Mouse (Mus musculus): ENCODE measurements around the gene 9230112D13Rik. TPM values are rescaled to one million over a fixed set of nuclear protein-coding genes. Genes with fewer than 3 reads are reported as not detected.
A peak's percentile ranks its signal among the peaks of the same experiment; 100 is the strongest.

The 9230112D13Rik gene
- polyA plus RNA-seq, 1 experiment from 2014 or later = not detected

- Histone ChIP-seq H3K27ac (no peak overlapping the region), H3K36me3 (no peaks in the 10 kb centered on the region), H3K4me1 (no peaks in the 10 kb centered on the region), H3K27me3 (ENCODE audit: low read depth, poor library complexity, severe bottlenecking) (peaks cover 16% of the 10 kb centered on the region), H3K4me3 (no peak overlapping the region), H3K9me3 (replicated peaks) (no peaks in the 10 kb centered on the region)
- DNase-seq (ENCODE audit: low spot score) = no peak
- 86% methylated on average over 6 of the region's 6 CpGs for whole genome bisulfite sequencing
These were observed 9.9 kb upstream of the 9230112D13Rik start for GRCm38 (mm10) chr14:34532536-34532935.

DNA sequence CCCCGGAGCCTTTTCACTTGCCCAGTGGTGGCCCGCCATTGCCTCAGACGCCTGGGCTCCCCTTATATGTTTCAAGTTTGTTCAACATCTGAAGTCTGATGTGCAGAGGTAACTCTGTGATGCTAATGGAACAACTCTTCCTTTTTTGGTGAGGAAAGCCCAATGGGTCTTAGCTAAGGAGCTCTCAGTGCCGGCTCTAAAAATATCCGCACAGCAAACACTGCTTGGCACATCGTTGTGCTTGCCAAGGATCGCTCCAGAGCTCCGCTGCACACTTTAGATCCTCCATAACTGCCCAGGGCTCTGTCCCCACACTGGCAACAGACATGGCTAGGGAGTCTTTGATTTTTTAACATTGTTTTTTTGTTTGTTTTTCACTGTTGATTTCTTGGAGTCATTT is 6.2 kb upstream of the 9230112D13Rik start:
- Histone ChIP-seq H3K4me1 (no peaks in the 10 kb centered on the region), H3K27me3 (ENCODE audit: low read depth, poor library complexity, severe bottlenecking) (peaks cover 18% of the 10 kb centered on the region), H3K27ac (no peak overlapping the region), H3K9me3 (replicated peaks) (no peaks in the 10 kb centered on the region), H3K36me3 (no peaks in the 10 kb centered on the region), H3K4me3 (no peak overlapping the region)
- no peak for DNase-seq (ENCODE audit: low spot score)
- 77% methylated on average over 8 of the region's 8 CpGs for WGBS

- H3K36me3 ChIP-seq = no peaks in the 10 kb centered on the region
- H3K9me3 ChIP-seq (replicated peaks) = no peaks in the 10 kb centered on the region
- no peaks in the 10 kb centered on the region for H3K27me3 ChIP-seq (ENCODE audit: low read depth, poor library complexity, severe bottlenecking)
- no peak for DNase-seq (ENCODE audit: low spot score)
- H3K27ac ChIP-seq = no peak overlapping the region
- H3K4me1 ChIP-seq = peaks cover 6% of the 10 kb centered on the region; the same call in 1 of the 2 replicates
- 88% methylated on average over 8 of the region's 8 CpGs for WGBS
- H3K4me3 ChIP-seq = no peak overlapping the region
These were observed 4.5 kb downstream of the 9230112D13Rik start for GRCm38 (mm10) chr14:34517959-34518544.

GRCm38 (mm10) chr14:34516960-34517577 is 5.5 kb downstream of the 9230112D13Rik start:
- Histone ChIP-seq H3K27ac (no peak overlapping the region), H3K4me1 (peaks cover 6% of the 10 kb centered on the region; the same call in 1 of the 2 replicates), H3K4me3 (no peak overlapping the region), H3K36me3 (no peaks in the 10 kb centered on the region), H3K27me3 (ENCODE audit: low read depth, poor library complexity, severe bottlenecking) (no peaks in the 10 kb centered on the region), H3K9me3 (replicated peaks) (no peaks in the 10 kb centered on the region)
- DNase-seq (ENCODE audit: low spot score) = no peak
- WGBS = 94% methylated on average over 10 of the region's 10 CpGs

DNA sequence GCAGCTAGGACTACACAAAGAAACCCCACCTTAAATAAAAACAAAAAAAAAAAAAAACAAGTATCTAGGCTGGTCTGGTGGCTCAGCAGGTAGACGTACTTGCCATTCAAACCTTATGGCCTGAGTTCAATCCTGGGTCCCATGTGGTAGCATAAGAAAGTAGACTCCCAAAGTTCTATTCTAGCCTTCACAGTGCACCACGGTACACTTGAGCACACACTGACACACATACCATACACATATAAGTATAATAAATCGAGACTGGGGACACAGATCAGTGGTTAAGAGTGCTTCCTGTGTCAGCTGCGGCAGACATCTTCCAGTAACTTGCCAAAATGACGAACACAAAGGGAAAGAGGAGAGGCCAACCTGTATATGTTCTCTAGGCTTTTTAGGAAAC is 6.7 kb downstream of the 9230112D13Rik start:
- peaks cover 6% of the 10 kb centered on the region; the same call in 1 of the 2 replicates for H3K4me1 ChIP-seq
- no peaks in the 10 kb centered on the region for H3K36me3 ChIP-seq
- H3K4me3 ChIP-seq = no peak overlapping the region
- H3K9me3 ChIP-seq (replicated peaks) = no peaks in the 10 kb centered on the region
- WGBS = 89% methylated on average over 5 of the region's 5 CpGs
- no peaks in the 10 kb centered on the region for H3K27me3 ChIP-seq (ENCODE audit: low read depth, poor library complexity, severe bottlenecking)
- H3K27ac ChIP-seq = no peak overlapping the region
- no peak for DNase-seq (ENCODE audit: low spot score)

DNA sequence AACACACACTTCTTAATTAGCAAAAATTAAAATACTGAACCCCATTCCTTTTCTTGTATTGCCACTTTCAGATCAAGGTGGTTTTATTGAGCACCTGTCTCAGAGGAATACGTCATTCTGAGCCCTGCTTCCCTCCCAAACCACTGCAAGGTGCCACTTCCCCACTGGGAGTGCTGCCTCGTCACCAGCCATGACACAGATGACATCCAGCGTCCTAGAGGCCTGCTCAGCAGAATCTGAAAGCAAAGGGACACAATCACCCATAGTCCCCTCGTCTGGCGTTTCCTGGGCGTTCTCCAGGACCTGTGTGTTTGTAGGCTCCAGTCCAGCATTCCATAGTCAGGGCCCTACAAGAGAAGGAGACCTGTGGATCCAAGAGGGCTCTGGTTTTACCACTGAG is 8.5 kb downstream of the 9230112D13Rik start:
- Histone ChIP-seq H3K4me3 (no peak overlapping the region), H3K9me3 (replicated peaks) (no peaks in the 10 kb centered on the region), H3K36me3 (no peaks in the 10 kb centered on the region), H3K4me1 (peaks cover 6% of the 10 kb centered on the region; the same call in 1 of the 2 replicates), H3K27me3 (ENCODE audit: low read depth, poor library complexity, severe bottlenecking) (no peaks in the 10 kb centered on the region), H3K27ac (no peak overlapping the region)
- no peak for DNase-seq (ENCODE audit: low spot score)
- 41% methylated on average over 6 of the region's 6 CpGs for WGBS

DNA sequence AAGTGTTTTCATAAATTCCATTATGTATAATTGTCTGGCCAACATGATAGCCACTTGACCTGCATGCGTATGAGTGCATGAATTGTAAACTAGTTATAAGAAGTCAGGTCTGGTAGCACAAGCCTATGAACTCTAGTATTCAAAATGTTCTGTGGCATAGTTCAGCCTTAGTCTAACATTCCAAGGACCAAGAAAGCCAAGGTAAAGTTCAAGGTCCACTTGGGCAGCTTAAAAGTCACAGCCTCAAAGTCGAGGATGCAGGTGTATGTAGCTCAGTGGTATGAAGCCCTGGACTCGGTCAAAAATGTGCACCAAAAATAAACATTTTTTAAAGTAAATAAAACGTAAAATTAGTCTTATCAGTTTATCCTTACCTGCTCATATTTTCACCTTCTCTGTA is 10.0 kb downstream of the 9230112D13Rik start:
- 87% methylated on average over 4 of the region's 4 CpGs for WGBS
- H3K27ac ChIP-seq = no peak overlapping the region

GRCm38 (mm10) chr14:34511901-34512300 is 10.7 kb downstream of the 9230112D13Rik start:
- no peak for DNase-seq (ENCODE audit: low spot score)
- Histone ChIP-seq H3K4me1 (peaks cover 15% of the 10 kb centered on the region), H3K27me3 (ENCODE audit: low read depth, poor library complexity, severe bottlenecking) (no peaks in the 10 kb centered on the region), H3K4me3 (no peak overlapping the region), H3K27ac (no peak overlapping the region), H3K36me3 (no peaks in the 10 kb centered on the region), H3K9me3 (replicated peaks) (no peaks in the 10 kb centered on the region)
- WGBS = 79% methylated on average over 11 of the region's 11 CpGs

More for the DNA sequence above, 10.0 kb downstream of the 9230112D13Rik start:
- no peaks in the 10 kb centered on the region for H3K36me3 ChIP-seq
- H3K9me3 ChIP-seq (replicated peaks) = no peaks in the 10 kb centered on the region
- no peak for DNase-seq (ENCODE audit: low spot score)
- H3K27me3 ChIP-seq (ENCODE audit: low read depth, poor library complexity, severe bottlenecking) = no peaks in the 10 kb centered on the region
- H3K4me1 ChIP-seq = peaks cover 15% of the 10 kb centered on the region
- H3K4me3 ChIP-seq = no peak overlapping the region

- WGBS = 69% methylated on average over 7 of the region's 7 CpGs
- no peaks in the 10 kb centered on the region for H3K9me3 ChIP-seq (replicated peaks)
- DNase-seq (ENCODE audit: low spot score) = no peak
- H3K4me1 ChIP-seq = peaks cover 9% of the 10 kb centered on the region
- H3K36me3 ChIP-seq = no peaks in the 10 kb centered on the region
- peaks cover 10% of the 10 kb centered on the region; the same call in 1 of the 2 replicates for H3K27me3 ChIP-seq (ENCODE audit: low read depth, poor library complexity, severe bottlenecking)
- no peak overlapping the region for H3K27ac ChIP-seq
- no peak overlapping the region for H3K4me3 ChIP-seq
These were observed 13.7 kb downstream of the 9230112D13Rik start for GRCm38 (mm10) chr14:34508842-34509439.

DNA sequence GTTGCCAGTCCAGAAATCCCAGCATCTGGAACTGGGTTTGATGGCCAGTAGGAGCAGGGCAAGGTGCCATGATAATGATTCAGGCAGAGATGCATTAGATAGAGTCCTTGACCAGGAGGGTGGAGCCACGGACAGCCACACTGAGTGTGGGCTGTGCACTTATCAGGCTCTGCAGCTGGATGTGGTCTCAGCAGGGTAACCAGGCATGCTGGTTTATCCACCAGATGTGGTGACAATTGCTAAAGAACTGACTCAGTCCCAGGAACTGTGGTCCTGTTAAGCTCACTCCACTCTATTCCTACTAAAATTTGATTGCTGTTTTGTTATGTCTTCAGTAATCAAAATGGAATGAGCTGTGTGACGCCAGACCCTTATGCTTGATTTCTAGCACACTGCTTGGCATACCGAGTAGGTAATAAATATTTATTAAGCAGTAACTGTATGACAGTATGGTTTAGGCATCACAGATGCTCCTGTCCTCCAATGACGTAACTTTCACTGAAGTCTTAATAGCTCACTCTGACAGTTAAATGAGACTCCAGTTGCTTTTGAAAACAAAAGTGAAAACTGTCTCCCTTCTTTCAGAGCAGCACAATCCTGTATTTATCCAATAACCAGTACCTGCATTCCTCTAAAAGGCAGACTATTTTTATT is 14.3 kb downstream of the 9230112D13Rik start:
- no peaks in the 10 kb centered on the region for H3K9me3 ChIP-seq (replicated peaks)
- no peak overlapping the region for H3K27ac ChIP-seq
- no peak overlapping the region for H3K4me3 ChIP-seq
- H3K36me3 ChIP-seq = no peaks in the 10 kb centered on the region
- peaks cover 9% of the 10 kb centered on the region for H3K4me1 ChIP-seq
- no peak for DNase-seq (ENCODE audit: low spot score)
- peaks cover 10% of the 10 kb centered on the region; the same call in 1 of the 2 replicates for H3K27me3 ChIP-seq (ENCODE audit: low read depth, poor library complexity, severe bottlenecking)
- WGBS = 60% methylated on average over 4 of the region's 4 CpGs

GRCm38 (mm10) chr14:34505309-34505708 is 17.3 kb downstream of the 9230112D13Rik start:
- no peaks in the 10 kb centered on the region for H3K9me3 ChIP-seq (replicated peaks)
- WGBS = 71% methylated on average over 7 of the region's 7 CpGs
- H3K27ac ChIP-seq = no peak overlapping the region
- H3K27me3 ChIP-seq (ENCODE audit: low read depth, poor library complexity, severe bottlenecking) = peaks cover 10% of the 10 kb centered on the region; the same call in 1 of the 2 replicates
- H3K4me1 ChIP-seq = peaks cover 16% of the 10 kb centered on the region
- no peak for DNase-seq (ENCODE audit: low spot score)
- H3K4me3 ChIP-seq = no peak overlapping the region
- no peaks in the 10 kb centered on the region for H3K36me3 ChIP-seq

DNA sequence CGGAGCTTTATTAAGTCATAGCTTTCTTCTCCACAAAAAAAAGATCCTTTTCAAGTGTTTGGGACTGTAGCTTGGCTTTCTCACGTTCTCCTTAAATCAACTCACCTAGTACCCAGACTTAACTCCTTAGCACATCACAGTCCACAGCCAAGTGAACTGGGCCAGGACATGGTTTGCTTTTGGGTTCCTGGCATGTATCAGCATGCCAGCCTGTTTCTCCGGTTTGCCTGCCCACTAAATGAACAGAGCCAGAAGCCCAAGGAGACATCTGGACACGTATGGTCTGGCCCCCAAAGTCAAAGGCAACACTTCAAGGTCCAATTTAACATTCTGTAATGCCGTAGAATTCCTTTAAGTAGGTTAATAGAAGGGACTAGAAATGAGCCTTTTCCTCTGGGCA is 18.2 kb downstream of the 9230112D13Rik start:
- H3K9me3 ChIP-seq (replicated peaks) = no peaks in the 10 kb centered on the region
- no peak overlapping the region; the same call in 1 of the 2 replicates for H3K27ac ChIP-seq
- peaks cover 10% of the 10 kb centered on the region; the same call in 1 of the 2 replicates for H3K27me3 ChIP-seq (ENCODE audit: low read depth, poor library complexity, severe bottlenecking)
- no peaks in the 10 kb centered on the region for H3K36me3 ChIP-seq
- peaks cover 25% of the 10 kb centered on the region for H3K4me1 ChIP-seq
- 78% methylated on average over 5 of the region's 5 CpGs for WGBS
- DNase-seq (ENCODE audit: low spot score) = no peak
- H3K4me3 ChIP-seq = no peak overlapping the region

GRCm38 (mm10) chr14:34503759-34504158 is 18.8 kb downstream of the 9230112D13Rik start:
- H3K36me3 ChIP-seq = no peaks in the 10 kb centered on the region
- H3K4me3 ChIP-seq = peak overlapping the region; percentile 92
- peak overlapping the region; percentile 100; the same call in 1 of the 2 replicates for H3K27ac ChIP-seq
- 71% methylated on average over 6 of the region's 6 CpGs for WGBS
- H3K27me3 ChIP-seq (ENCODE audit: low read depth, poor library complexity, severe bottlenecking) = peaks cover 10% of the 10 kb centered on the region; the same call in 1 of the 2 replicates
- peaks cover 30% of the 10 kb centered on the region for H3K4me1 ChIP-seq
- H3K9me3 ChIP-seq (replicated peaks) = no peaks in the 10 kb centered on the region
- no peak for DNase-seq (ENCODE audit: low spot score)
